Mouse (Mus musculus) right cerebral cortex, adult 2 months (tissue): Measurements from ENCODE around the gene Klhdc8a.
A peak's percentile ranks its signal among the peaks of the same experiment; 100 is the strongest.
"Not testable (repeated sequence)": the region's sequence is repeated elsewhere in the genome, so short reads cannot be mapped to it uniquely, and the experiment has no call there.

ENCODE experiments used
- DNase-seq, 2 experiments: peaks; one replicate each; pipeline ENCODE4 v3.0.0; 2021 to 2022; ENCODE audit warnings: low spot score in 2 of 2

The Klhdc8a gene

GRCm38 (mm10) chr1:132343656-132344055, 45.2 kb downstream of the Klhdc8a start:
- no peak for DNase-seq

DNA sequence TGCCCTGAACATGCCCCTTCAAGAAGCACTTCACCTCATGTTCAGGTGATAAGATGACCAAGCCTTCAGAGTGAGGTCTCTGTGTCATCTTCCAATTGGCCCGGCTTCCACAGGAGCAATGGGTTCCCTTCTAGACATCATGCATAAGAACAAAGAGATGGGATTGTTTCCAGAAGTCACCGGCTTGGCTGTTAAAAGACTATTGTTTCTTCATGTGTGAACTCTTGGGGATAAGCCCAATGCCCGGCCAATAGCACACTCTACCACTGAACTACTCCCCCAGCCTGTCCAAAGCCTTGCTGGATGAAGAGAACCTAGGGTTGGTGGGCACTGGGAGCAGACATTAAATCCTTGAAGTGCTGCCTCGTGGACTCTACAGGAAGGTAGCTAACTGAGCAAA, 47.1 kb downstream of the Klhdc8a start:
- DNase-seq = no peak

DNA sequence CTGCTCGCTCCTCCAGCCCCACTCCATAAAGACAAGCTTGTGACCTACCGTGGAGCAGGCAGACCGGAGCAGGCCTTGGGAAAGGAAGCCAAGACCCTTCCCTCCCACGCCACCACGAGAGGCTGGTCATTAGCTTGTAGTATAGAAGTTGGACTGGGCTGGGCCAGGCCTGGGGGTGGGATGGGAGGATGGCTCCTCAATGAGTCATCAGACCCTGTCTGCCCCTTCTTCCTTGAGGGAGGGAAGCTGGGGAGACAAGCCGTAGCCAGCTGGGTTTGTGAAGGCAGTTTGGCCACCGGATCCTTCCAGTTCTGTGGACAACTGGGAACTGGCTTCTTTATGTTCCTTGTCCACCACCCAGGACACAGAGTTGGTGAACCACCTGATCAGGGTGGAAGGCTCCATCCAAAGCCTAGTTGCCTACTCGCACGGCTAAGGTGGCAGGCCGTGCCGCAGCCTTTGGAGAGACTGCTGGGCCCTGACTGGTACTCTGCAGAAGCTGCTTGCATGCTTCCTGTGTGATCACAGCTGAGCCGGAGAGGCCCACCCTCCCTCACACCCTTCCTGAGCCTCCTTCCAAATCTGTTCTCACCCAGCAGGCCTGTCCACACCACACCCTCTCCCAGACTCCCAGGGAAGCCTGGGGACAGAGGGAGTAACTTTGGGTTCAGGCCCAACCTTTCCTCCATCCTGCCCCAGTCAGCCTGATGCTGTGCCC, 47.9 kb downstream of the Klhdc8a start:
- no peak for DNase-seq

GRCm38 (mm10) chr1:132346951-132347350, 48.5 kb downstream of the Klhdc8a start:
- no peak for DNase-seq

GRCm38 (mm10) chr1:132348401-132348800, 50.0 kb downstream of the Klhdc8a start:
- DNase-seq = no peak

DNA sequence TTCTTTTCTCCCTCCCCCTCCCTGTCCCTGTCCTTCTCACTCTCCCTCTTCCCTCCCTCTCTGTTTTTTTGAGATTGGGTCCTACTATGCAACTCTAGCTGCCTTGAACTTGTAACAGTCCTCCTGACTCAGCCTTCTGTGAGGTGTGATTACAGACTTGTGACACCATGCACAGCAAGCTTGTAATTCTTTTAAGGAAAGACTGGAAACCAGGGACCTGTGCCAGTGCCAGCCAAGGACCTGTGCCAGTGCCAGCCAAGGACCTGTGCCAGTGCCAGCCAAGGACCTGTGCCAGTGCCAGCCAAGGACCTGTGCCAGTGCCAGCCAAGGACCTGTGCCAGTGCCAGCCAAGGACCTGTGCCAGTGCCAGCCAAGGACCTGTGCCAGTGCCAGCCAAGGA, 50.6 kb downstream of the Klhdc8a start:
- DNase-seq = not testable (repeated sequence)

GRCm38 (mm10) chr1:132349601-132350000, 51.2 kb downstream of the Klhdc8a start:
- not testable (repeated sequence) for DNase-seq

GRCm38 (mm10) chr1:132351058-132351457, 52.6 kb downstream of the Klhdc8a start:
- no peak for DNase-seq

- no peak for DNase-seq
Measured at GRCm38 (mm10) chr1:132353389-132353788, 55.0 kb downstream of the Klhdc8a start.

- no peak for DNase-seq
Measured at GRCm38 (mm10) chr1:132354234-132354633, 55.8 kb downstream of the Klhdc8a start.

DNA sequence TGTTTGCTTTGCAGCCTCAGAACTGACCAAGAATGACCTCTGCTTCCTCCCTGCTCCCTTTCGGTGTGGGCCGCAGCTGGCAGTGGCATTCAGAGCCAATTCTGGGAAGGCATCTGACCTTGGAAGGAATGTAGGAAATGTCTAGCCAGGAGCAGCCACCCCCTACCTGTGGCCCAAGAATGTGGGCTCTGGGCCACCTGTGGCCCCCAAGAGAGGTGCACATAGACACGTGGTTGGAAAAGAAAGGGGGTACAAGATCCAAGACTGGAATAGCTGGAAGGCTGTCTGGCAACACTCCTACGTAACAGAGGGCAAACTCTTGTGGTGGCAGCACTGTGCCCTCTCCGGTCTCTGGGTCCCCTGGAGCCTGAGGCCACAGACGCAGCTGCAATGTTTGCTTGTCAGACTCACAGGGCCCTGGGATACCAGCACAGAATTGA, 56.8 kb downstream of the Klhdc8a start:
- DNase-seq = no peak

DNA sequence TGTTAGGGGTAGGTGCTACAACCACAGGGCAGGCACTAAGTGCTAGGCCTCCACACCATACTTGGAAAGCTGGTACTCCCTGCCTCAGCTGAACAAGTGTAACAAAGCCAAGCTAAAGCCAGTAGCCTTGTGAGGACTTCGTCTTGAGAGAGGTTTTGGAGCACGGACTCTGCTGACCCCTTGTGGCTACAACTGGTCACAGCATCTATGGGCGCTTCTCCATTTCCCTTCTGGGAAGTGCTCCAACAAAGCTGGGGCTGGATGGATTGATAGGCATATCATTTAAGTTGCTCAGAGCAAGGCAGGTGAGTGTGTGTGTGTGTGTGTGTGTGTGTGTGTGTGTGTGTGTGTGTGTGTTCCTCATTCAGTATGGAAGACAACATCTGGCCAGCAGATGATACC, 57.4 kb downstream of the Klhdc8a start:
- DNase-seq = peak; percentile 89 to 91

DNA sequence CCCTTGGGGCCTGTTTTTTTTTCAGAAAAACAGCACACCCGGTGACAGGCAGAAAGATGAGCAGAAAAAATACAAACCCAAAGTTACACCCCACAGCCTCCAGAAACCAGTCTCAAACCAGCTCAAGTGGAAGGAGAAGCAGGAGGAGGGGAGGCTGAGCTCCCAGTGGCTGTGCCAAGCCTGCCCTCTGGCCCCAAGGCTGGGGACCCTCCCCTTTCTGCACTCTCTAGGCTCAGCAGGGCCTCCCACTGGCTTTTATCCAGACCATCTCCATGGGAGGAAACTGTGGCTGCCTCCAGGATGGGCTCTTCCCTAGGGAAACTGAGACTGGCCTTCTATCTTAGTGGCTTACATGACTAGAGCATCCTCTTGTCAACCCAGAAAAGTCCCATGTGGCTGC, 58.4 kb downstream of the Klhdc8a start:
- DNase-seq = no peak
